Mouse (Mus musculus) CH12.LX (cell line): ENCODE results near the gene Ifrd2. TPM values are rescaled to one million over a fixed set of nuclear protein-coding genes. Genes with fewer than 3 reads are reported as not detected.

Source experiments
- DNase-seq: peaks from one replicate; pipeline ENCODE4 v3.0.0-alpha.2; 2013; ENCODE audit errors: extremely low read depth
- H3K27ac ChIP-seq: 2 replicates; pipeline ENCODE4 v1.5.1; 2012; ENCODE audit warnings: low read depth, mild to moderate bottlenecking, control low read depth, moderate library complexity; ENCODE audit not compliant: insufficient read depth
- H3K27me3 ChIP-seq: replicated peaks from 2 replicates; pipeline ENCODE3; 2012; ENCODE audit warnings: inconsistent platforms
- H3K36me3 ChIP-seq, 2 experiments: replicated peaks in 1 of 2; 2 replicates each; pipeline versions ENCODE3 to v1.6.1; 2012; ENCODE audit warnings: inconsistent platforms in 1 of 2, low read length in 1 of 2, mild to moderate bottlenecking in 1 of 2, mixed read lengths in 1 of 2, moderate library complexity in 1 of 2; ENCODE audit not compliant: control insufficient read depth in 1 of 2, insufficient read depth in 1 of 2
- H3K4me1 ChIP-seq, 2 experiments: 2 replicates each; pipeline ENCODE4 v1.6.1; 2012; ENCODE audit warnings: inconsistent platforms in 1 of 2, moderate library complexity in 1 of 2; ENCODE audit not compliant: insufficient read depth in 2 of 2, control insufficient read depth in 1 of 2
- H3K4me2 ChIP-seq: 2 replicates; pipeline ENCODE4 v1.6.1; 2012; ENCODE audit warnings: low read depth, mild to moderate bottlenecking, control low read depth; ENCODE audit not compliant: poor library complexity, insufficient read depth, severe bottlenecking
- H3K4me3 ChIP-seq, 3 experiments: fragments of 150-350 bp in 1 of 3; sonication (generic) in 1 of 3; replicated peaks in 1 of 3; 2 replicates each; pipeline versions ENCODE3 to v1.5.1; 2011 to 2012; ENCODE audit warnings: low read depth in 2 of 3, low read length in 2 of 3, mild to moderate bottlenecking in 2 of 3, moderate library complexity in 2 of 3, control low read depth in 1 of 3, improper control_type of control experiment in 1 of 3, inconsistent platforms in 1 of 3, mixed read lengths in 1 of 3; ENCODE audit not compliant: poor library complexity in 1 of 3
- H3K79me2 ChIP-seq: replicated peaks from 2 replicates; pipeline ENCODE4 v1.6.1; 2012; ENCODE audit warnings: mild to moderate bottlenecking, moderate library complexity; ENCODE audit not compliant: control insufficient read depth, poor library complexity, insufficient read depth, severe bottlenecking; ENCODE audit errors: extremely low read depth
- H3K9ac ChIP-seq: 2 replicates; pipeline ENCODE4 v1.6.1; 2012; ENCODE audit warnings: low read depth, mild to moderate bottlenecking, control low read depth, moderate library complexity; ENCODE audit not compliant: insufficient read depth
- H3K9me3 ChIP-seq: replicated peaks from 2 replicates; pipeline ENCODE3; 2012; ENCODE audit warnings: low read length, inconsistent platforms, mixed read lengths
- BHLHE40 ChIP-seq: IDR thresholded peaks from 2 replicates; pipeline ENCODE4 v1.6.1; 2011; ENCODE audit warnings: mild to moderate bottlenecking, low read depth, low read length, improper control_type of control experiment
- CHD1 ChIP-seq: IDR thresholded peaks from 2 replicates; pipeline ENCODE4 v1.6.1; 2012; ENCODE audit warnings: low read depth, low read length, improper control_type of control experiment, inconsistent platforms
- CHD2 ChIP-seq: IDR thresholded peaks from 2 replicates; pipeline ENCODE4 v1.6.1; 2011; ENCODE audit warnings: low read length, improper control_type of control experiment
- CTCF ChIP-seq, 2 experiments: IDR thresholded peaks in 1 of 2; conservative IDR thresholded peaks in 1 of 2; 2 replicates each; pipeline ENCODE4 v1.5.1; 2011 to 2012; ENCODE audit warnings: low read depth in 2 of 2, low read length in 2 of 2, improper control_type of control experiment in 1 of 2, inconsistent platforms in 1 of 2, mild to moderate bottlenecking in 1 of 2, moderate library complexity in 1 of 2
- E2F4 ChIP-seq: IDR thresholded peaks from 2 replicates; pipeline ENCODE4 v1.6.1; 2011; ENCODE audit warnings: low read depth, low read length, improper control_type of control experiment; ENCODE audit not compliant: insufficient replicate concordance
- ELF1 ChIP-seq: IDR thresholded peaks from 2 replicates; pipeline ENCODE4 v1.6.1; 2014; ENCODE audit warnings: low read depth, mild to moderate bottlenecking, inconsistent platforms, low read length, improper control_type of control experiment
- EP300 ChIP-seq: IDR thresholded peaks from 2 replicates; pipeline ENCODE4 v1.6.1; 2011; ENCODE audit warnings: low read length, improper control_type of control experiment
- ETS1 ChIP-seq: conservative IDR thresholded peaks from 2 replicates; pipeline ENCODE4 v1.6.1; 2012; ENCODE audit warnings: low read depth, mild to moderate bottlenecking, inconsistent platforms, low read length, improper control_type of control experiment, moderate library complexity
- GABPA ChIP-seq: IDR thresholded peaks from 2 replicates; pipeline ENCODE4 v1.6.1; 2012; ENCODE audit warnings: low read depth, low read length, improper control_type of control experiment, inconsistent platforms; ENCODE audit not compliant: insufficient replicate concordance
- HCFC1 ChIP-seq: IDR thresholded peaks from 2 replicates; pipeline ENCODE4 v1.6.1; 2012; ENCODE audit warnings: low read depth, mild to moderate bottlenecking, inconsistent platforms, low read length, improper control_type of control experiment
- IRF4 ChIP-seq: IDR thresholded peaks from 2 replicates; pipeline ENCODE4 v1.6.1; 2014; ENCODE audit warnings: low read depth, mild to moderate bottlenecking, inconsistent platforms, low read length, improper control_type of control experiment
- JUN ChIP-seq: IDR thresholded peaks from 2 replicates; pipeline ENCODE4 v1.6.1; 2011; ENCODE audit warnings: low read depth, mild to moderate bottlenecking, low read length, improper control_type of control experiment, moderate library complexity; ENCODE audit not compliant: insufficient read depth
- JUND ChIP-seq: conservative IDR thresholded peaks from 2 replicates; pipeline ENCODE4 v1.6.1; 2011; ENCODE audit warnings: low read depth, low read length, improper control_type of control experiment
- KAT2A ChIP-seq: IDR thresholded peaks from 2 replicates; pipeline ENCODE4 v1.6.1; 2012; ENCODE audit warnings: low read length, improper control_type of control experiment, inconsistent platforms; ENCODE audit not compliant: insufficient replicate concordance
- MAFK ChIP-seq: IDR thresholded peaks from 2 replicates; pipeline ENCODE4 v1.6.1; 2011; ENCODE audit warnings: low read length, improper control_type of control experiment; ENCODE audit not compliant: insufficient replicate concordance
- MAX ChIP-seq: IDR thresholded peaks from 2 replicates; pipeline ENCODE4 v1.6.1; 2011; ENCODE audit warnings: low read length, improper control_type of control experiment
- MAZ ChIP-seq: IDR thresholded peaks from 2 replicates; pipeline ENCODE4 v1.6.1; 2012; ENCODE audit warnings: low read depth, mild to moderate bottlenecking, inconsistent platforms, low read length, improper control_type of control experiment, moderate library complexity
- MEF2A ChIP-seq: IDR thresholded peaks from 2 replicates; pipeline ENCODE4 v1.6.1; 2014; ENCODE audit warnings: low read depth, mild to moderate bottlenecking, inconsistent platforms, low read length, improper control_type of control experiment, borderline replicate concordance
- MXI1 ChIP-seq: IDR thresholded peaks from 2 replicates; pipeline ENCODE4 v1.6.1; 2011; ENCODE audit warnings: mild to moderate bottlenecking, low read depth, low read length, improper control_type of control experiment
- MYC ChIP-seq: IDR thresholded peaks from 2 replicates; pipeline ENCODE4 v1.6.1; 2011; ENCODE audit warnings: low read depth, mild to moderate bottlenecking, improper control_type of control experiment, low read length
- NELFE ChIP-seq: IDR thresholded peaks from 2 replicates; pipeline ENCODE4 v1.6.1; 2011; ENCODE audit warnings: low read depth, low read length, improper control_type of control experiment
- NRF1 ChIP-seq: IDR thresholded peaks from 2 replicates; pipeline ENCODE4 v1.6.1; 2014; ENCODE audit warnings: low read depth, mild to moderate bottlenecking, inconsistent platforms, low read length, improper control_type of control experiment, moderate library complexity
- PAX5 ChIP-seq: IDR thresholded peaks from 2 replicates; pipeline ENCODE4 v1.6.1; 2012; ENCODE audit warnings: low read length, inconsistent platforms, mixed read lengths
- POLR2A ChIP-seq: IDR thresholded peaks from 2 replicates; pipeline ENCODE4 v1.6.1; 2011; ENCODE audit warnings: low read depth, mild to moderate bottlenecking, improper control_type of control experiment, low read length
- POLR2AphosphoS2 ChIP-seq: IDR thresholded peaks from 2 replicates; pipeline ENCODE4 v1.6.1; 2011; ENCODE audit warnings: low read depth, low read length, improper control_type of control experiment
- RAD21 ChIP-seq: IDR thresholded peaks from 2 replicates; pipeline ENCODE4 v1.6.1; 2011; ENCODE audit warnings: low read depth, mild to moderate bottlenecking, low read length, improper control_type of control experiment, moderate library complexity
- RCOR1 ChIP-seq: conservative IDR thresholded peaks from 2 replicates; pipeline ENCODE4 v1.6.1; 2012; ENCODE audit warnings: low read depth, mild to moderate bottlenecking, inconsistent platforms, low read length, improper control_type of control experiment
- SIN3A ChIP-seq: IDR thresholded peaks from 2 replicates; pipeline ENCODE4 v1.6.1; 2012; ENCODE audit warnings: low read length, improper control_type of control experiment, inconsistent platforms
- SMC3 ChIP-seq: IDR thresholded peaks from 2 replicates; pipeline ENCODE4 v1.6.1; 2011; ENCODE audit warnings: low read depth, low read length, improper control_type of control experiment
- TBP ChIP-seq: conservative IDR thresholded peaks from 2 replicates; pipeline ENCODE4 v1.6.1; 2011; ENCODE audit warnings: low read depth, low read length, improper control_type of control experiment
- TCF12 ChIP-seq: IDR thresholded peaks from 2 replicates; pipeline ENCODE4 v1.6.1; 2014; ENCODE audit warnings: low read depth, mild to moderate bottlenecking, inconsistent platforms, low read length, improper control_type of control experiment
- UBTF ChIP-seq: IDR thresholded peaks from 2 replicates; pipeline ENCODE4 v1.6.1; 2012; ENCODE audit warnings: low read depth, mild to moderate bottlenecking, inconsistent platforms, low read length, improper control_type of control experiment, moderate library complexity
- USF1 ChIP-seq: IDR thresholded peaks from 2 replicates; pipeline ENCODE4 v1.6.1; 2014; ENCODE audit warnings: low read depth, mild to moderate bottlenecking, inconsistent platforms, low read length, improper control_type of control experiment
- USF2 ChIP-seq: conservative IDR thresholded peaks from 2 replicates; pipeline ENCODE4 v1.6.1; 2011; ENCODE audit warnings: low read depth, low read length, improper control_type of control experiment
- ZC3H11A ChIP-seq: IDR thresholded peaks from 2 replicates; pipeline ENCODE4 v1.6.1; 2012; ENCODE audit warnings: low read depth, mild to moderate bottlenecking, inconsistent platforms, low read length, improper control_type of control experiment
- ZKSCAN1 ChIP-seq: IDR thresholded peaks from 2 replicates; pipeline ENCODE4 v1.6.1; 2012; ENCODE audit warnings: low read depth, inconsistent platforms, low read length, improper control_type of control experiment, borderline replicate concordance
- ZMIZ1 ChIP-seq: IDR thresholded peaks from 2 replicates; pipeline ENCODE4 v1.6.1; 2012; ENCODE audit warnings: low read depth, mild to moderate bottlenecking, inconsistent platforms, low read length, improper control_type of control experiment
- ZNF384 ChIP-seq: IDR thresholded peaks from 2 replicates; pipeline ENCODE4 v1.6.1; 2012; ENCODE audit warnings: low read depth, low read length, improper control_type of control experiment, inconsistent platforms
- dilution Hi-C: fragments of 300-500 bp; cut with MboI; formaldehyde crosslinking; loops from 2 replicates; pipeline ENCODE4 v1.14.3; 2020; ENCODE audit warnings: low sequenced_read_pairs; ENCODE audit not compliant: extremely low pct_unique_long_range_greater_than_20kb, extremely low pct_ligation_motif_present
- in situ Hi-C: fragments of 300-500 bp; cut with MboI; formaldehyde crosslinking; loops from 3 replicates; pipeline ENCODE4 v1.14.3; 2019; ENCODE audit warnings: low sequenced_read_pairs, low pct_ligation_motif_present, low pct_unique_long_range_greater_than_20kb, mixed read lengths
- polyA plus RNA-seq: library from polyadenylated mRNA; unstranded; fragments of >175 nt; gene quantifications from 2 replicates; pipeline ENCODE4 v1.2.1, GENCODE M21; 2012; ENCODE audit warnings: low read depth; ENCODE audit not compliant: insufficient read length
- total RNA-seq, 2 experiments: library from RNA; depleted of rRNA; stranded (reverse); fragments of 300-350 nt in 1 of 2; fragments of >200 nt in 1 of 2; gene quantifications; 2 replicates each; pipeline ENCODE4 v1.2.3; 2012 to 2014

The Ifrd2 gene
- total and polyA plus RNA-seq, 3 experiments: 62.8 to 143 (median 91.3) TPM

- Histone ChIP-seq H3K4me1 (peaks cover 27 to 63% of the 10 kb centered on the region in 2 experiments), H3K4me2 (peak overlapping the region; percentile 0; the same call in 1 of the 2 replicates), H3K27ac (no peak overlapping the region), H3K36me3 (peaks cover 4 to 35% of the 10 kb centered on the region in 2 experiments), H3K79me2 (no peaks in the 10 kb centered on the region), H3K9me3 (no peaks in the 10 kb centered on the region)
- in situ Hi-C loops: no loop called here
- TF ChIP-seq NELFE (no peak), E2F4 (no peak), BHLHE40 (peak; percentile 76), RCOR1 (no peak), SIN3A (no peak), JUND (no peak), TBP (0 out of 2 replicates have a peak, but pooled peaks have one; percentile 18), POLR2AphosphoS2 (no peak), CHD1 (no peak), NRF1 (no peak), CTCF (conservative IDR thresholded peaks at IDR 0.05 in 1 of 2, IDR thresholded peaks at IDR 0.05 in 1 of 2; ENCODE audit: low read depth in 2 of 2, low read length in 2 of 2) (no peak), CHD2 (0 out of 2 replicates have a peak, but pooled peaks have one; percentile 37), MAX (no peak), POLR2A (no peak), USF1 (no peak), ZKSCAN1 (no peak), ETS1 (peak; percentile 64), MAZ (peak; percentile 54; the same call in 1 of the 2 replicates), UBTF (no peak; the same call in 1 of the 2 replicates), ZMIZ1 (0 out of 2 replicates have a peak, but pooled peaks have one; percentile 50), HCFC1 (no peak), GABPA (no peak), ZNF384 (no peak), ZC3H11A (no peak), MEF2A (peak; percentile 67; the same call in 1 of the 2 replicates), ELF1 (no peak), KAT2A (0 out of 2 replicates have a peak, but pooled peaks have one; percentile 47), MYC (no peak), PAX5 (no peak), JUN (no peak), MXI1 (peak; percentile 60), EP300 (0 out of 2 replicates have a peak, but pooled peaks have one; percentile 50), MAFK (no peak), RAD21 (no peak; the same call in 1 of the 2 replicates), SMC3 (peak; percentile 9; the same call in 1 of the 2 replicates), TCF12 (peak; percentile 64; the same call in 1 of the 2 replicates), USF2 (no peak), IRF4 (no peak)
- TF ChIP-seq, all 38 proteins: peak for 12
- H3K9ac ChIP-seq: no peak overlapping the region
- H3K27me3 ChIP-seq: no peaks in the 10 kb centered on the region
- H3K4me3 ChIP-seq: no peak overlapping the region
- peak; percentile 85 for DNase-seq
- dilution Hi-C loops: no loop called here
Measured at GRCm38 (mm10) chr9:107603251-107603650, 15.8 kb downstream of the Ifrd2 start.
